Mouse (Mus musculus): Measurements from ENCODE around the gene Zwilch. TPM values are rescaled to one million over a fixed set of nuclear protein-coding genes. Genes with fewer than 3 reads are reported as not detected.

Gene Zwilch
- 6.6 and 9.4 TPM in 2 replicates for polyA plus RNA-seq (2015; fragmentation: Nextera tagmentation; extraction: Ambion mirVana)

DNA sequence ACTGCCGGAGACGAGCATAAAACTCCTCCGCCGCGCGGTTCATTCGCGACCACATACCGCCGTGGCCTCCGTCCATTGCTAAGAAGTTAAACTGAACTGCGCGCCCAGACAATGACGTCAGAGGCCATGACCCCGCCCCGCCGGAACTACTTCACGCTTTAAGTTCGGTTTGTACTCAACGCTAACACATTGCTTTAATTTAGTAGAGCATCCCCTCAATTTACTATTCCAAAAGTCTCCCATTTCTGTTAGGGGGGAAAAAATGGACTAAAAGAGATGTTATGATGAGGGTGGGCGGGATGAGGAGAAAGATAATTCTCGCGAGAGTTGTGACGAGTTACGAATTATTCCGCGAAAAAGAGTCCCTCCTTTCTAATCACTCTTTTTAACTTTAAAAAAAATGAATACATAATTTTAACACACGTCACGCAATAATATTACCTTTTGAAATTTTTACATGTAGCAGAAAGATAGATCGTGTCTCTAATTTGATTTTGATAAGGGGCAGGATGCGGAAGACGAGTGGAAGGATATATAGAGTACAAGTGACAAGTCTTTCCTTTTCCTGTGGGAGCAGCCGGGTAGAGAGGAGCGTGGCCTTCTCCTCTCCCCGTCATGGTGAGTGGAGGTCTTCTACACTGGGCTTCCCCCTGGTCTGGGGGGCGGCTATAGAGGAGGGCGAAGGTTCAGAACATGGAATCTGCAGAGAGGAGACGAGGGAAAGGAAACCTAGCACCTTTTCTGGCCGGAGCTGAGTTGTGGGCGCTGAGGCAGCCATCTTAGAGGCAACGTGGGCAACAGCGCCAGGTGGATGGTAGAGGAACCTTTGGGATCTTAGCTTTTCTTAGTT lies at the start of gene Zwilch, which contains the start of gene Rpl4:
Gene Zwilch, minus strand, starts transcription at position 289 of the 850 bp plus-strand sequence.
Gene Rpl4, plus strand, starts transcription at position 560 of the 850 bp plus-strand sequence.
- Histone ChIP-seq H3K9ac (ENCODE audit: low read depth, low read length) (peak within 1 kb of the TSS; percentile 84), H3K4me2 (ENCODE audit: low read length) (peak within 1 kb of the TSS; percentile 91), H3K27ac (ENCODE audit: low read depth, low read length) (peak within 1 kb of the TSS; percentile 88), H3K4me1 (ENCODE audit: control insufficient read depth, insufficient read depth, low read depth, low read length) (peaks cover 16% of the 10 kb centered on the region), H3K36me3 (ENCODE audit: control insufficient read depth, insufficient read depth, low read length) (peaks cover 26% of the 10 kb centered on the region), H3K9me3 (ENCODE audit: control insufficient read depth, low read length) (no peaks in the 10 kb centered on the region), H3K4me3 (ENCODE audit: low read length) (peak within 1 kb of the TSS; percentile 87), H3K27me3 (replicated peaks; ENCODE audit: control insufficient read depth, insufficient read depth, low read length) (no peaks in the 10 kb centered on the region)
- peak; percentile 88 for ATAC-seq
- under 1% methylated on average over 41 of the region's 42 CpGs for WGBS

DNA sequence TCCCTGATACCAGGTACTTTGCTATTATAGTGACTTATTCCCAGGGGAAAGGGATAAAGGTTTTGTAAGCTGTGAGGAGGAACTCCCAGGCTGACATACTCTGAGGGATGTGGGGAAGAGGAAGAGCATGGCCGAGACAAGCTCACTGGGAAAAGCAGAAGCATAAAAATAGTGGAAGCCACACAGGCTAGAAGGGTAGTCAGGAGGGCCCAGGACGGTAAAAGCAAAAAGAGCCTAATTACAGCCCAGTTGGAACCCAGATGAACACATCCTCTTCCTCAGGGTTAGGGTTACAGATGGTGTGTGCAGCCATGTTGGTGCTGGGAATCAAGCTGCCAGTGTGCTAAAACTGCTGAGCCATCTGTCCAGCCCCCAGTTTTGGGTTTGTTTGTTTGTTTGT lies 49.2 kb upstream of the Zwilch start:
- no peaks in the 10 kb centered on the region for H3K4me1 ChIP-seq (ENCODE audit: control insufficient read depth, insufficient read depth, low read depth, low read length)
- no peaks in the 10 kb centered on the region for H3K9me3 ChIP-seq (ENCODE audit: control insufficient read depth, low read length)
- no peaks in the 10 kb centered on the region for H3K27me3 ChIP-seq (replicated peaks; ENCODE audit: control insufficient read depth, insufficient read depth, low read length)
- WGBS, result 68% methylated on average over 2 of the region's 2 CpGs
- H3K36me3 ChIP-seq (ENCODE audit: control insufficient read depth, insufficient read depth, low read length), result no peaks in the 10 kb centered on the region
- H3K9ac ChIP-seq (ENCODE audit: low read depth, low read length), result no peak overlapping the region
- ATAC-seq, result no peak
- H3K4me3 ChIP-seq (ENCODE audit: low read length), result no peak overlapping the region
- no peak overlapping the region for H3K4me2 ChIP-seq (ENCODE audit: low read length)
- H3K27ac ChIP-seq (ENCODE audit: low read depth, low read length), result no peak overlapping the region

- no peaks in the 10 kb centered on the region for H3K4me1 ChIP-seq (ENCODE audit: control insufficient read depth, insufficient read depth, low read depth, low read length)
- H3K27me3 ChIP-seq (replicated peaks; ENCODE audit: control insufficient read depth, insufficient read depth, low read length), result no peaks in the 10 kb centered on the region
- WGBS, result 89% methylated on average over 4 of the region's 4 CpGs
- H3K9me3 ChIP-seq (ENCODE audit: control insufficient read depth, low read length), result no peaks in the 10 kb centered on the region
- ATAC-seq, result no peak
- H3K27ac ChIP-seq (ENCODE audit: low read depth, low read length), result no peak overlapping the region
- no peak overlapping the region for H3K4me2 ChIP-seq (ENCODE audit: low read length)
- H3K4me3 ChIP-seq (ENCODE audit: low read length), result no peak overlapping the region
- no peaks in the 10 kb centered on the region for H3K36me3 ChIP-seq (ENCODE audit: control insufficient read depth, insufficient read depth, low read length)
- H3K9ac ChIP-seq (ENCODE audit: low read depth, low read length), result no peak overlapping the region
These were observed 48.6 kb upstream of the Zwilch start for GRCm38 (mm10) chr9:64221480-64221879.

DNA sequence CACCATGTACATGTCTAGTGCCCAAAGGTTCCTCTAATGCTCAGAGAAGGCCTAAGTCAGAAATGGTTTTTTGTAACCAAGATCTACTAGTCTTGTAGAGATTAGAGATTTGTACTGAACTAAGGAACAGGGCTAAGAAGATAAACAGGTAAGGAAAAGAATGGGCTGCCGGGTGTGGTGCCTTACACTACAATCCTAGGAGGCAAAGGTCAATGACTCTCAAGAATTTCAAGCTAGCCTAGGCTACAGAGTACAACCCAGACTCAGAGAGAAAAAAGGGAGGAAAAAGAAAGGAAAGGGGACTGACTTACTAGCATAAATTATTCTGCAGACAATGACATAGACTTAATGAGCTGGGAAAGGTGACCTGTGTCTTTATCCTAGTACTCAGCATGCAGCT lies 47.7 kb upstream of the Zwilch start:
- Histone ChIP-seq H3K9ac (ENCODE audit: low read depth, low read length) (no peak overlapping the region), H3K4me2 (ENCODE audit: low read length) (no peak overlapping the region), H3K27me3 (replicated peaks; ENCODE audit: control insufficient read depth, insufficient read depth, low read length) (no peaks in the 10 kb centered on the region), H3K4me1 (ENCODE audit: control insufficient read depth, insufficient read depth, low read depth, low read length) (no peaks in the 10 kb centered on the region), H3K27ac (ENCODE audit: low read depth, low read length) (no peak overlapping the region), H3K4me3 (ENCODE audit: low read length) (no peak overlapping the region), H3K36me3 (ENCODE audit: control insufficient read depth, insufficient read depth, low read length) (no peaks in the 10 kb centered on the region), H3K9me3 (ENCODE audit: control insufficient read depth, low read length) (no peaks in the 10 kb centered on the region)
- WGBS, result 54% methylated on average over 1 of the region's 1 CpGs
- ATAC-seq, result no peak

DNA sequence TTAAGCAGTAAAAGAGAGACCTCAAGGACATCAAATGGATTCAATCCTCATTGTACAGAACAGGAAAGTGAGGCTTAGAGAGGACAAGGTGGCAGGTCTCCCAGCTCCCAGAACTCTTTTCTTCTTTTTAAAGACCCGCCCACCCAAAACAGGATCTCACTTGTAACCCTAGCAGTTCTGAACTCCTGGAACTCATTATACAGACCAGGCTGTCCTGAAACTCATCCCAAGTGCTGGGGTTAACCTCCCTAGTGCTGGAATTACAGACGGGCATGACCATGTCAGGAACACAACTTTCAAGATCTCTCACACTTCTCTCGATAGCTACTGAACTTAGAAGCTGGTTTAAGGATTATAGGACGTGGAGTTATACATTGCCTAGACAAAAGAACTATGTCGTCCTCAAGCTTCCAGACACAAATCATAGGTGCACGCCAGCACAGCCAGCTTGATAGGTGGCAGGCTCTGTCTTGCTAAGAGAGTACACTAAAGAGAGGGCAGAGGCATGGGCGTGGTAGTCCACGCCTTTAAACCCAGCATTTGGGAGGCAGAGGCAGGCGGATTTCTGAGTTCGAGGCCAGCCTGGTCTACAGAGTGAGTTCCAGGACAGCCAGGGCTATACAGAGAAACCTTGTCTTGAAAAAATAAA lies 47.0 kb upstream of the Zwilch start:
- H3K36me3 ChIP-seq (ENCODE audit: control insufficient read depth, insufficient read depth, low read length), result no peaks in the 10 kb centered on the region
- ATAC-seq, result no peak
- H3K9ac ChIP-seq (ENCODE audit: low read depth, low read length), result no peak overlapping the region
- no peaks in the 10 kb centered on the region for H3K4me1 ChIP-seq (ENCODE audit: control insufficient read depth, insufficient read depth, low read depth, low read length)
- no peaks in the 10 kb centered on the region for H3K27me3 ChIP-seq (replicated peaks; ENCODE audit: control insufficient read depth, insufficient read depth, low read length)
- 84% methylated on average over 10 of the region's 10 CpGs for WGBS
- no peak overlapping the region for H3K4me2 ChIP-seq (ENCODE audit: low read length)
- H3K27ac ChIP-seq (ENCODE audit: low read depth, low read length), result no peak overlapping the region
- no peaks in the 10 kb centered on the region for H3K9me3 ChIP-seq (ENCODE audit: control insufficient read depth, low read length)
- no peak overlapping the region for H3K4me3 ChIP-seq (ENCODE audit: low read length)

DNA sequence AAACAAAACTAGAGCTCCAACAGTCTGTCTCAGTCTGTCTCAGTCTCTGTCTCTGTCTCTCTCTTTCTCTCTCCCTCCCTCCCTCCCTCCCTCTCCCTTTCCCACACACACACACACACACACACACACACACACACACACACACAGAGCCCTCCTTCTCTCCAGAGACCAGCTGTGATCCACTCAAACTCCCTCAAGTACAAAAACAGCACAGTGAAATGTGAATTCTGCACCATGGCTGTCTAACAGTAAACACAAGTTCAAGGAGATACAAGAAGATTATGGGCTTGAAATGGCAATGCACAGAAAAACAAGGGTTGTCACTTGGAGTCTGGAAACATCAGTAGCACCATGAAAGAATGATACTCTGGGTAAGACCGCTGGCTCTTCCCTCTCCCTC lies 46.4 kb upstream of the Zwilch start:
- no peak for ATAC-seq
- Histone ChIP-seq H3K9ac (ENCODE audit: low read depth, low read length) (no peak overlapping the region), H3K9me3 (ENCODE audit: control insufficient read depth, low read length) (no peaks in the 10 kb centered on the region), H3K4me2 (ENCODE audit: low read length) (no peak overlapping the region), H3K4me3 (ENCODE audit: low read length) (no peak overlapping the region), H3K27ac (ENCODE audit: low read depth, low read length) (no peak overlapping the region), H3K27me3 (replicated peaks; ENCODE audit: control insufficient read depth, insufficient read depth, low read length) (no peaks in the 10 kb centered on the region), H3K36me3 (ENCODE audit: control insufficient read depth, insufficient read depth, low read length) (no peaks in the 10 kb centered on the region), H3K4me1 (ENCODE audit: control insufficient read depth, insufficient read depth, low read depth, low read length) (no peaks in the 10 kb centered on the region)
- 64% methylated on average over 1 of the region's 1 CpGs for WGBS

DNA sequence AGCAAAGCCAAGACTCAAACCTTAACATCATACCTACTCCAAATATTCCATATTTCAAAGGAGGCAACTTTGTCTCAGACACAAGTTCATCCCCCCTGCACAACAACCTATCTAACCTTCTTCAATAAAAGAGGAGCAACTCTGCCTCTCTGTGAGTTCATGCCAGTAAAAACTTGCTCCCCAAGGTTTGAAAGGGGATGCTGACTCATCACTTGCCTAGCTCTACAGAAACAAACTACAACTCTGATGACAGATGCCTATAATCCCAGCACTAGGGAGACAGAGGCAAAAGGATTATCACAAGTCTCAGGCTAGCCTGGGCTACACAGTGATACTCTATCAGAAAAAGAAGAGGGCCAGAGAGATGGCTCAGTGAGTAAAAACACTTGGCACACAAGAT lies 45.0 kb upstream of the Zwilch start:
- H3K27ac ChIP-seq (ENCODE audit: low read depth, low read length), result no peak overlapping the region
- ATAC-seq, result no peak

GRCm38 (mm10) chr9:64216641-64217040 lies 43.7 kb upstream of the Zwilch start:
- Histone ChIP-seq H3K4me3 (ENCODE audit: low read length) (no peak overlapping the region), H3K9me3 (ENCODE audit: control insufficient read depth, low read length) (no peaks in the 10 kb centered on the region), H3K27me3 (replicated peaks; ENCODE audit: control insufficient read depth, insufficient read depth, low read length) (no peaks in the 10 kb centered on the region), H3K27ac (ENCODE audit: low read depth, low read length) (no peak overlapping the region), H3K36me3 (ENCODE audit: control insufficient read depth, insufficient read depth, low read length) (no peaks in the 10 kb centered on the region), H3K4me1 (ENCODE audit: control insufficient read depth, insufficient read depth, low read depth, low read length) (no peaks in the 10 kb centered on the region), H3K4me2 (ENCODE audit: low read length) (no peak overlapping the region), H3K9ac (ENCODE audit: low read depth, low read length) (no peak overlapping the region)
- 100% methylated on average over 2 of the region's 2 CpGs for WGBS
- no peak for ATAC-seq

More for the DNA sequence above, 45.0 kb upstream of the Zwilch start:
- Histone ChIP-seq H3K9ac (ENCODE audit: low read depth, low read length) (no peak overlapping the region), H3K9me3 (ENCODE audit: control insufficient read depth, low read length) (no peaks in the 10 kb centered on the region), H3K4me1 (ENCODE audit: control insufficient read depth, insufficient read depth, low read depth, low read length) (no peaks in the 10 kb centered on the region), H3K27me3 (replicated peaks; ENCODE audit: control insufficient read depth, insufficient read depth, low read length) (no peaks in the 10 kb centered on the region), H3K36me3 (ENCODE audit: control insufficient read depth, insufficient read depth, low read length) (no peaks in the 10 kb centered on the region), H3K4me3 (ENCODE audit: low read length) (no peak overlapping the region), H3K4me2 (ENCODE audit: low read length) (no peak overlapping the region)

DNA sequence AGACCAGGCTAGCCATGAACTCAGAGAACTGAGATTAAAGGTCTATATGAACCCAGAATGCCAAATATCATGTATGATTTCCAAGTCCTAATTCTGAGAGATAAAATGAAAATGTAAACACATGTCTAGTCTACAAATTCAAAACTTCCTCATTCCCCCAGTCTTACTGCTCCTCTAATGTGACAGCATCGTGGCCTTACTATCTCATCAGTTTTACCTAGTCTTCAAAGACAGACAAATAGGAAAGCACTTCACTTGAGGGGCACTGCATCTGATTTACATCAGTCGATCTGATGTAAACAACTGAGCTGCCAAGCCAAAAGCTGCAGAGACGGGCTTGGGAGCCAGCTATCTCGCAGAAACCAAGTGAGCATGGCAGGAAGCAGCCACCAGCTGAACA lies 43.2 kb upstream of the Zwilch start:
- Histone ChIP-seq H3K27ac (ENCODE audit: low read depth, low read length) (no peak overlapping the region), H3K27me3 (replicated peaks; ENCODE audit: control insufficient read depth, insufficient read depth, low read length) (no peaks in the 10 kb centered on the region), H3K36me3 (ENCODE audit: control insufficient read depth, insufficient read depth, low read length) (no peaks in the 10 kb centered on the region), H3K4me3 (ENCODE audit: low read length) (no peak overlapping the region), H3K4me1 (ENCODE audit: control insufficient read depth, insufficient read depth, low read depth, low read length) (no peaks in the 10 kb centered on the region), H3K4me2 (ENCODE audit: low read length) (no peak overlapping the region), H3K9ac (ENCODE audit: low read depth, low read length) (no peak overlapping the region), H3K9me3 (ENCODE audit: control insufficient read depth, low read length) (no peaks in the 10 kb centered on the region)
- no peak for ATAC-seq
- 77% methylated on average over 4 of the region's 4 CpGs for WGBS

Data from hindbrain, embryonic 16.5 days (tissue).